Mouse (Mus musculus) small intestine, adult 10 weeks (tissue): ENCODE measurements around the gene Gbp10. TPM values are rescaled to one million over a fixed set of nuclear protein-coding genes. Genes with fewer than 3 reads are reported as not detected.

Source experiments
- polyA plus RNA-seq: library from polyadenylated mRNA; stranded (reverse); fragments of 350-450 nt; fragmentation: Illumina TruSeq; extraction: RNeasy Lipid Tissue Mini Kit (QIAGEN cat#74804); gene quantifications from one replicate; pipeline ENCODE4 v1.2.3, GENCODE M21; 2014; ENCODE audit warnings: low replicate concordance

Gene Gbp10
- 2.8 TPM for polyA plus RNA-seq

DNA sequence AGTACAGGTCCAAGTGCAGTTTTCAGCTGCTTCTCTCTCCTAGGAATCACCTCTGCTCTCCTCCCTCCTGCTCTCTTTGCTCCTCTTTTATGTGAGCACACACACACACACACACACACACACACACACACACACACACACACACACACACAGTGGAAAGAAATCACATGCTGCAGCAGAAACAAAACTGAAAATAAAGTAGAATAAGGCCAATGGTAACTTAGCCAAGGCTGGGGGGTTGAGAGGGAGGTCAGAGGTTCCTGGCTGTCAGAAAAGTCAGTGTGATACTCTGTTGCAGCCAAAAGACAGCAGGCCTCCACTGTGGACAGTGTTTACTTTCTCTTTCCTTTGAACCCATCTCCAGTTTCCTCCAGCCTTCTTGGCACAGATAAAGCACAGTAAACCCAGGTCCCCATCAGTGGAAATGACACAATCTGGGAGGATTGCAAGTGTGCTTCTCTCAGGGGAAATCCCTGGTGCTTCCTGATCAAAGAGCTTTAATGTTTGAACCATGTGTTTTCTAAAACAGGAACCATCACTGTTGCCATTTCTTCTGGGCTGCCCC is at the start of gene Gbp10:
Gene Gbp10, minus strand, starts transcription at position 51 of the 565 bp plus-strand sequence.

Other genes starting within 250 kb of the Gbp10 start
- 18.9 TPM for gene Gbp9, start 100.0 kb downstream of the Gbp10 start, polyA plus RNA-seq
- 31.1 TPM for gene Gbp8, start 100.0 kb downstream of the Gbp10 start, polyA plus RNA-seq
- 22.6 TPM for gene Gbp4, start 99.9 kb downstream of the Gbp10 start, polyA plus RNA-seq
- gene Gm43302, start 54.2 kb upstream of the Gbp10 start, polyA plus RNA-seq, result 0.52 TPM
- gene Gbp6, start 54.2 kb upstream of the Gbp10 start, polyA plus RNA-seq, result 29.3 TPM
- gene Lrrc8b, start 176.2 kb upstream of the Gbp10 start, polyA plus RNA-seq, result 133 TPM